Mouse (Mus musculus) neural tube, embryonic 11.5 days (tissue): ENCODE measurements around the gene Rnf5. TPM values are rescaled to one million over a fixed set of nuclear protein-coding genes. Genes with fewer than 3 reads are reported as not detected.

ENCODE experiments used
- ATAC-seq: fragments of 200-750 bp; cut with Nextera tagmentation; 2 replicates; pipeline ENCODE4 v1.8.0; 2017; ENCODE audit warnings: moderate number of reproducible peaks, mild to moderate bottlenecking, moderate TSS enrichment, moderate library complexity; ENCODE audit not compliant: insufficient read depth, low FRiP score, low TSS enrichment
- DNase-seq: peaks from one replicate; pipeline ENCODE4 v3.0.0-alpha.2; 2015; ENCODE audit warnings: low spot score
- H3K27ac ChIP-seq: fragments of 300-500 bp; sonication (generic); 2 replicates; pipeline ENCODE4 v1.5.1; 2014; ENCODE audit warnings: low read depth, mild to moderate bottlenecking, low read length
- H3K27me3 ChIP-seq: fragments of 300-500 bp; sonication (generic); 2 replicates; pipeline ENCODE4 v1.6.1; 2014; ENCODE audit warnings: mild to moderate bottlenecking, low read length, mixed read lengths; ENCODE audit not compliant: control insufficient read depth, insufficient read depth
- H3K36me3 ChIP-seq: fragments of 300-500 bp; sonication (generic); 2 replicates; pipeline ENCODE4 v1.6.1; 2014; ENCODE audit warnings: mild to moderate bottlenecking, low read length, moderate library complexity, mixed read lengths; ENCODE audit not compliant: control insufficient read depth, insufficient read depth
- H3K4me1 ChIP-seq: fragments of 300-500 bp; sonication (generic); 2 replicates; pipeline ENCODE4 v1.6.1; 2014; ENCODE audit warnings: low read length, mixed read lengths; ENCODE audit not compliant: control insufficient read depth, insufficient read depth
- H3K4me2 ChIP-seq: fragments of 300-500 bp; sonication (generic); 2 replicates; pipeline ENCODE4 v1.6.1; 2014; ENCODE audit warnings: low read depth, mild to moderate bottlenecking, moderate library complexity
- H3K4me3 ChIP-seq: fragments of 300-500 bp; sonication (generic); 2 replicates; pipeline ENCODE4 v1.5.1; 2014; ENCODE audit warnings: low read depth, low read length
- H3K9ac ChIP-seq: fragments of 300-500 bp; sonication (generic); 2 replicates; pipeline ENCODE4 v1.6.1; 2014; ENCODE audit warnings: mild to moderate bottlenecking, low read length
- H3K9me3 ChIP-seq: fragments of 300-500 bp; sonication (generic); 2 replicates; pipeline ENCODE4 v1.6.1; 2016; ENCODE audit warnings: low read length; ENCODE audit not compliant: control insufficient read depth
- WGBS: fragments of 180-500 bp; shearing (Covaris S2); extraction: QIAGEN DNeasy Blood & Tissue Kit; methylation state at CpG from one replicate; pipeline ENCODE4 v1.1.7; 2014; 5-methylcytosine and 5-hydroxymethylcytosine counted together
- polyA plus RNA-seq: library from polyadenylated mRNA; unstranded; fragments of >200 nt; fragmentation: Nextera tagmentation; extraction: Ambion mirVana; gene quantifications from 2 replicates; pipeline ENCODE4 v1.2.1, GENCODE M21; 2014

Rnf5 gene
- polyA plus RNA-seq, 1 experiment from 2014 or later, result 187 TPM

DNA sequence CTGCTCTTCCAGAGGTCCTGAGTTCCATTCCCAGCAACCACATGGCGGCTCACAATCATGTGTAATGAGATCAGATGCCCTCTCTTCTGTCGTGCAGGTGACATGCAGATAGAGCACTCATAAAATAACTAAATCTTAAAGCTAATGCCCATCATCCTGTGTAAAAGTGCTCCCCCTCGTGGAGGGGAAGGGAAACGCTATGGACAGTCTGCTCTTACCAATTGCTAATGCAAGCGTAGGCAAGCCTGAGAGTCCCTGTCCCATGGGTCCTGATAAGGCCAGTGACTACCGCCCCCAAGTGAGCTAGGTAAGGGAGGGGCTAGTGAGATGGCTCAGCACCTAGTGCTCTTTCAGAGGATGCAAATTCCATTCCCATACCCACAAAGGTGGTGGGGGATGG lies 15.5 kb upstream of the Rnf5 start:
- Histone ChIP-seq H3K36me3 (peaks cover 2% of the 10 kb centered on the region; the same call in 1 of the 2 replicates), H3K4me3 (no peak overlapping the region), H3K9me3 (no peaks in the 10 kb centered on the region), H3K27ac (no peak overlapping the region), H3K4me1 (no peaks in the 10 kb centered on the region), H3K27me3 (no peaks in the 10 kb centered on the region), H3K4me2 (no peak overlapping the region), H3K9ac (no peak overlapping the region)
- 13% methylated on average over 6 of the region's 6 CpGs for WGBS
- ATAC-seq (no peak), DNase-seq (peak; percentile 62)

DNA sequence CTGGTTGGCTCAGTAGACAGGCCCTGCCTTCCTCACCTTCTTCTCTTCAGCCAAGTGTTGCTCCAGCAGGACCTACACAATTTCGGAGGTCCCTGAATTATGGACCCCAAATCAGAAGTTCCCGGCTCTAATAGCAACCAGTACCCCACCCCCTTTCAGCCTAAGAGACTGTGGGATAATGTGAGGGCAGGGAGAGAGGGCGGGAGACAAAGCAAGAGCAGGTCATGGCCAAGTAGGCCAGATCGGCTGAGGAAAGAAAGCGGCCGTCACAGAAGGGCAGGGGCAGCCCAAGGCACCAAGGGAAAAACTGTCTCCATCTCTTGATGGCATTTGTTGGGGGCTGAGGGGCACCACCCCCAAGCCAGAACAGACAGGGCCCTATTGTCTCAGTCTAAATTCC lies 12.4 kb upstream of the Rnf5 start, which contains the start of gene Egfl8:
Gene Egfl8 (minus strand): TSS at position 101 of the 400 bp plus-strand sequence.
- H3K9me3 ChIP-seq, result no peaks in the 10 kb centered on the region
- H3K4me1 ChIP-seq, result no peaks in the 10 kb centered on the region
- no peak for ATAC-seq
- H3K4me3 ChIP-seq, result no peak within 1 kb of the TSS
- 65% methylated on average over 6 of the region's 6 CpGs for WGBS
- no peaks in the 10 kb centered on the region for H3K27me3 ChIP-seq
- H3K27ac ChIP-seq, result peak within 1 kb of the TSS; percentile 21; the same call in 1 of the 2 replicates
- peaks cover 10% of the 10 kb centered on the region for H3K36me3 ChIP-seq
- DNase-seq, result no peak
- no peak within 1 kb of the TSS for H3K4me2 ChIP-seq
- H3K9ac ChIP-seq, result no peak within 1 kb of the TSS

DNA sequence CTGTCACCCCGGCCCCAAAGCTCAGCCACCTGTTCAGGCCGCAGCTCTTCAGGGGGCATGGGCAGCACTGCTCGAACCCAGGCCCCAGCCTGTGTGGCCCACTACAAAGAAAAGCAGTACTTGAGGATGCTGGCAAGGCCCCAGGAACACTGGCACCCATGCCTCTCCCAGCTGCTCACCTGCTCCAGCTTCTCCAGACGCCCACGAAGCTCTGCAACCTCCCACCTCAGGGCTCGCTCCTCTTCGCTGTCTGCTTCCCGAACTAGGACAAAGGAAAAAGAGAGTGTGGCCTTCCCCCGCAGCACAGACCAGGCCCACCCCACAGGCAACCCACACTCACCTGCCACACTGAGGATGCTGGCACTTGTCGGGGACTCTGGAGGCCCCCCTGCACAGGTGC lies 10.3 kb upstream of the Rnf5 start:
- DNase-seq, result no peak
- H3K4me2 ChIP-seq, result no peak overlapping the region
- no peak overlapping the region for H3K9ac ChIP-seq
- ATAC-seq, result no peak
- H3K4me3 ChIP-seq, result no peak overlapping the region
- H3K36me3 ChIP-seq, result peaks cover 13% of the 10 kb centered on the region
- no peaks in the 10 kb centered on the region for H3K27me3 ChIP-seq
- H3K4me1 ChIP-seq, result no peaks in the 10 kb centered on the region
- 88% methylated on average over 10 of the region's 10 CpGs for WGBS
- H3K9me3 ChIP-seq, result no peaks in the 10 kb centered on the region
- H3K27ac ChIP-seq, result no peak overlapping the region

DNA sequence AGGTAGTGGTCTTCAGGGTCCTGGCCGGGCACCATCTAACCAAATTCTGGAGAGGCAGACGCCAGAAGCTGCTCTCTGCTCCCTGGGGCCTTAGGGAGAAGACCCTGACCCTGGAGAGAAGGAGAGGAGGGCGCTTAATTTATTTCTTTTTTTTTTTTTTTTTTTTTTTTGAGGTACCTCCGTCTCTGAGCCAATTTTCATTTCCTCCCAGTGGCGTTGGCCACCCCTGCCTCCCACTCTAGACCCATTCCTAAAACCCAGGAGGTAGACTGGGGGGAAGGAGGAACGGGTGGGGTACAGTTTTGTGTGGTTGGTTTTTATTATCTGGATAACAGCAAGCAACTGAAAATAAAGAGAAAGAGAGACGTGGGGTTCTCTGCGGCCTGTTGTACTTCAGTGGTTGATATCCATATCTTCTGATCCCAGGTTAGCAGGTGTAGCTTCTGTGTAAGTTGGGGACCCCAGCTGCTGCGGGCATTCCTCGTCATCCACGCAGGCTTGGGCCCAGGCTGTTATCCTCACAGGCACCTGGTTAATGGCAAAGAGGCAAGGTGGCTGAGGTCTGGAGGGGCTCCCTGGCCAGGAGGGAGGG lies 9.7 kb upstream of the Rnf5 start:
- Histone ChIP-seq H3K36me3 (peaks cover 13% of the 10 kb centered on the region), H3K27ac (no peak overlapping the region), H3K4me2 (no peak overlapping the region), H3K9me3 (no peaks in the 10 kb centered on the region), H3K4me3 (no peak overlapping the region), H3K27me3 (no peaks in the 10 kb centered on the region), H3K9ac (no peak overlapping the region), H3K4me1 (no peaks in the 10 kb centered on the region)
- WGBS, result 95% methylated on average over 11 of the region's 11 CpGs
- DNase-seq (no peak), ATAC-seq (no peak)

DNA sequence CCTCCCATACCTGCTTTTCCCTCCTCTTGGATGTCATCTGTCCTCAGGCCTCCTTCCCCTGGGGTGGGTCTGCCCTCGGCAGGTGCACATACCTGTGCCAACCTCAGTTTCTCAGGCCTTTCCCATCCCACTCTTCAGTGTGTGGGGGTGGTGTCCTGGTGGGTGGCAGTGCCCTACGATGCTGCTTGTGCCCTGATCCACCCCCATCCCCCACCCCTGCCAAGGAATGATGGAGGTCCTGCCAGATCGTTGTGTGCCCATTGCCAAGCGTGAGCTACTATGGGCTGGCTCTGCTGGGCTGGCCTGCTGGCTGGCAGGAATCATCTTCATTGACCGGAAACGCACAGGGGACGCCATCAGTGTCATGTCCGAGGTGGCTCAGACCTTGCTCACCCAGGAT lies 7.6 kb upstream of the Rnf5 start:
- Histone ChIP-seq H3K4me3 (no peak overlapping the region), H3K9ac (no peak overlapping the region), H3K9me3 (no peaks in the 10 kb centered on the region), H3K4me2 (no peak overlapping the region), H3K4me1 (peaks cover 5% of the 10 kb centered on the region), H3K27me3 (no peaks in the 10 kb centered on the region), H3K36me3 (peaks cover 13% of the 10 kb centered on the region), H3K27ac (no peak overlapping the region)
- WGBS, result 89% methylated on average over 8 of the region's 8 CpGs
- ATAC-seq (no peak), DNase-seq (no peak)

DNA sequence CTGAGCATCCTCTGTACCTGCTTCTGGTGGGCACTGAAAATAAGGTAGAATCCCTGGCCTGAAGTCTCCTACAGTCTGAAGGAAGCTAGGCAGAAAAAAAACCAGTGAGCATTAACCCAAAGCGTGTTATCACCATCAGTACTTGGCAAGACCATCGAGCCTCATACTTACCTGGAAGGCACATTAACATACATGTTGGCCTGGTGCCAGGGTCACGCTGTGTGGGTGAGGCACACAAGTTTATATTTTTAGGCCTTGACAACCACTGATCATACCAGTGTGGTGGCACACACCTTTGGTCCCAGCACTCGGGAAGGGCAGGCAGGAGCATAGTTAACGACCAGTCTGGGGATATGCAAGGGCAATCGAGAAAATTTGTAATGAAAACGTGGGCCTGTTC lies 4.5 kb upstream of the Rnf5 start:
- Histone ChIP-seq H3K9ac (no peak overlapping the region), H3K27ac (no peak overlapping the region), H3K4me2 (no peak overlapping the region), H3K4me3 (no peak overlapping the region), H3K9me3 (no peaks in the 10 kb centered on the region), H3K27me3 (no peaks in the 10 kb centered on the region), H3K36me3 (peaks cover 8% of the 10 kb centered on the region), H3K4me1 (peaks cover 13% of the 10 kb centered on the region)
- WGBS, result 94% methylated on average over 7 of the region's 7 CpGs
- ATAC-seq (no peak), DNase-seq (no peak)

DNA sequence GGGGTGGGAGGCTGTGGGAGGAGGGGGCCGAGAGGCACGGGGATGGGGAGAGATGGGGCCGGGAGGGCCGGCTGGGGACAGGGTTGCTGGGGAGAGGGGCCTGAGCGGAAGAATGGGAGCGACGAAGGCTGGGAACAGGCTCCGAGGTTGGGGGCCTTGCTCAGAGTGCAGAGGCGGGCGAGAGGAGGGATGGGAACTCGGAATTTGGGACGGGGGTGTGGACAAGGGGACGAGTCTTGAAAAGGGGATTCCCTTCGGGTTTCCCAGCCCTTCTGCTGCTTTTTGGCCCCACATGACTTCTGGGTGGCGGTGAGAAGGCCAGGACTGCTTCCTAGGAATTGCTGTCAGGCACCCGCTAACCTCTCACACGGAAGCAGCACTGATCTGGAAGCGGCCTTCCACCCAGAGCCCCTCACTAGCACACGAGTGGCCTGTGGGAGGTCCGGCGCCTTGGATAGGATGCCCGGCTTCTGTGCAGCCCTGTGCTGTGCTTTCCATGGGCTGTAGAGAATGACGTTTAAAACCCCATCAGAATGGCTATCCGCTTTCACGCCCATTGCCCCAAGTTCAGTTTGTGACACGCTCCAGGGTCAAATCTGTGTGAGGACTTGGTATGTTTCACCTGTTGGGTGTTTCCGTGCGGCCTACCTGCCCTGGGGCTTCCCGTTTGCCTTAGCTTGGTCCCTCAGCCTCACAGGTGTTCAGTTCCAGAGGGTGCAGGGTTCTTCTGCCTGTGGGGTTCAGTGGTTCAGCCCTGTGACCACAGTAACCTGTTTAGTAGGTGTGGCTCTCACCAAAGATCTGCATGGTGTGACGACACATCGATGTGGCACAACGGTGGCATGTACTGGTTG lies 2.9 kb upstream of the Rnf5 start:
- H3K4me3 ChIP-seq, result peak overlapping the region; percentile 86
- peak overlapping the region; percentile 75 for H3K27ac ChIP-seq
- peaks cover 4% of the 10 kb centered on the region for H3K36me3 ChIP-seq
- peak overlapping the region; percentile 98 for H3K4me2 ChIP-seq
- WGBS, result 19% methylated on average over 32 of the region's 32 CpGs
- peak overlapping the region; percentile 88 for H3K9ac ChIP-seq
- H3K4me1 ChIP-seq, result peaks cover 23% of the 10 kb centered on the region
- ATAC-seq, result no peak
- DNase-seq, result no peak
- H3K27me3 ChIP-seq, result no peaks in the 10 kb centered on the region
- no peaks in the 10 kb centered on the region for H3K9me3 ChIP-seq

DNA sequence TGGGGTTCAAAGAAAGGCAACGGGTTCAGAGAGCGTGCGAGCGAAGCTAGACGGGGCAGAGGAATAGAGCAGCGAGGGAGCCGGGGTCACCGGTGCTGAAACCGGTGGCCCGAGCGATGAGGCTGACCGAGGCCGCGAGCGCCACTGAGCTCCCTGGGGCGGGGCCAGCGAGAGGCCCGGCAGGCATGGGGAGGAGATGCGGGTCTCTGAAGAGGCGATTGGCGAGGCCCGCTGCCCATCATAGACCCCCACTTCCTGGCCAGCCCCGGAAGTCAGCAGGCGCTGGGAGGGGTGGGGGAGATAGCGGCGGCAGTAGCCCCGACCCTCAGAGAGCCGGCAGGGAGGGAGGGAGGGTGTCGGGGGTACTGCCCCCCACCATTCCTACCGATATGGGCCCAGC lies 2.1 kb upstream of the Rnf5 start:
- Histone ChIP-seq H3K4me1 (peaks cover 23% of the 10 kb centered on the region), H3K27ac (peak overlapping the region; percentile 91), H3K27me3 (no peaks in the 10 kb centered on the region), H3K4me2 (peak overlapping the region; percentile 98), H3K4me3 (peak overlapping the region; percentile 86), H3K9ac (peak overlapping the region; percentile 88), H3K36me3 (peaks cover 3% of the 10 kb centered on the region), H3K9me3 (no peaks in the 10 kb centered on the region)
- DNase-seq (peak; percentile 96), ATAC-seq (peak; percentile 32)
- WGBS, result under 1% methylated on average over 30 of the region's 30 CpGs
